Mouse (Mus musculus) spleen, adult 2 months (tissue): ENCODE measurements around the gene Tmprss9.

Experiments
- CTCF ChIP-seq: fragments of 200-500 bp; IDR thresholded peaks from 2 replicates; pipeline ENCODE4 v1.5.1; 2011; ENCODE audit warnings: mild to moderate bottlenecking, inconsistent platforms; ENCODE audit not compliant: insufficient read depth, insufficient read length, insufficient replicate concordance; ENCODE audit errors: extremely low read depth
- POLR2A ChIP-seq: fragments of 200-500 bp; IDR thresholded peaks from 2 replicates; pipeline ENCODE4 v1.6.1; 2011; ENCODE audit warnings: low read depth, low read length, inconsistent platforms

DNA sequence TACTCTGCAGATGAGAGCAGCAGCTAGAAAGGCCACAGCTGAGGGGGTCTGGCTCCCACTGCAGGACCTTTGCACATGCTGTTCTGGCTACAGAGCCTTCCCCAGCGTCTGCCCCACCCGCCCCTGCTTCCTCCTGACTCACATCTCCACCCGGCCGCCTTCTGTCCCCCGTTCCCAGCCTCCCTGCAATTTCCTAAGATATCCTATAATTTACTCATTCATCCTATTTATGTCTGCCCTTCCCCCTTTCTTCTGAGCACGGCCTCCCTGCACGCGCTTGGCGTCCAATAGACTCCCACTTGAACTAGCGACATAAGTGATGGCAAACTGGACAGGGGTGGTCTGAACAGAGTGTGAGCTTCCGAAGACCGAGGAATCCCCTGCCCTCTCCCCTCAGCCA lies 25.9 kb upstream of the Tmprss9 start:
- no peak for TF ChIP-seq CTCF
- TF ChIP-seq POLR2A = no peak
